Mouse (Mus musculus) spleen, adult 2 months (tissue): ENCODE data around the gene Atp8a1.

Source experiments
- CTCF ChIP-seq: fragments of 200-500 bp; IDR thresholded peaks from 2 replicates; pipeline ENCODE4 v1.5.1; 2011; ENCODE audit warnings: mild to moderate bottlenecking, inconsistent platforms; ENCODE audit not compliant: insufficient read depth, insufficient read length, insufficient replicate concordance; ENCODE audit errors: extremely low read depth
- POLR2A ChIP-seq: fragments of 200-500 bp; IDR thresholded peaks from 2 replicates; pipeline ENCODE4 v1.6.1; 2011; ENCODE audit warnings: low read depth, low read length, inconsistent platforms

DNA sequence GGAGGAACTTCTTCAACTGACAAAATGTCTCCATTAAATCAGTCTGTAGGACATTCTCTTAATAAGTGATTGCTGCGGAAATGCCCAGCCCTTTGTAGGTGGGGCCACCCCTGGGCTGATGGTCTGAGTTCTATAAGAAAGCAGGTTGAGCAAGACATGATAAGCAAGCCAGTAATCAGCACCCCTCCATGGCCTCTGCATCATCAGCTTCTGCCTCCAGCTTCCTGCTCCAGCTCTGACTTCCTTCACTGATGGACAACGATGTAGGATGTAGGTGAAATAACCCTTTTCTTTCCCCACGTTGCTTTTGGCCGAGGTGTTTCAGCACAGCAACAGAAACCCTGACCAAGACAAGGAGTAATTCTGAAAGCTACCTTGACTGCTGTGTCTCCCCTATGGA, 198.1 kb downstream of the Atp8a1 start:
- TF ChIP-seq POLR2A (no peak), CTCF (no peak)
